Mouse (Mus musculus) adrenal gland, postnatal 14 days (tissue): ENCODE measurements at regions not wholly inside any gene's neighbourhood (a gene's known extent, or its start where the extent isn't known, plus 50 kb on each side); places are given as distances from the start of the nearest gene placed in this dataset.

Experiments
- DNase-seq: peaks from one replicate; pipeline ENCODE4 v3.0.0; 2021; ENCODE audit warnings: mixed read lengths

- no peak for DNase-seq
Measured at GRCm38 (mm10) chr14:105841888-105842287, 54.7 kb downstream of the Spry2 start.

- no peak for DNase-seq
Measured at GRCm38 (mm10) chr14:105837533-105837932, 59.1 kb downstream of the Spry2 start.

GRCm38 (mm10) chr14:105830701-105831100 is 65.9 kb downstream of the Spry2 start:
- no peak for DNase-seq

GRCm38 (mm10) chr14:105830301-105830700 is 66.3 kb downstream of the Spry2 start:
- DNase-seq, result no peak

- no peak for DNase-seq
Measured at GRCm38 (mm10) chr14:105823129-105823528, 73.5 kb downstream of the Spry2 start.

- DNase-seq, result no peak
Measured at GRCm38 (mm10) chr14:105822653-105823052, 74.0 kb downstream of the Spry2 start.

- no peak for DNase-seq
Measured at GRCm38 (mm10) chr14:105819534-105819933, 77.1 kb downstream of the Spry2 start.

- DNase-seq, result no peak
Measured at GRCm38 (mm10) chr14:105818841-105819240, 77.8 kb downstream of the Spry2 start.

GRCm38 (mm10) chr14:105817481-105817880 is 79.1 kb downstream of the Spry2 start:
- no peak for DNase-seq

GRCm38 (mm10) chr14:105815827-105816226 is 80.8 kb downstream of the Spry2 start:
- DNase-seq, result peak; percentile 31

GRCm38 (mm10) chr14:105815281-105815680 is 81.3 kb downstream of the Spry2 start:
- no peak for DNase-seq

- no peak for DNase-seq
Measured at GRCm38 (mm10) chr14:105813661-105814060, 83.0 kb downstream of the Spry2 start.

GRCm38 (mm10) chr14:105813097-105813496 is 83.5 kb downstream of the Spry2 start:
- no peak for DNase-seq

GRCm38 (mm10) chr14:105805762-105806161 is 90.9 kb downstream of the Spry2 start:
- no peak for DNase-seq

GRCm38 (mm10) chr14:105805362-105805761 is 91.3 kb downstream of the Spry2 start:
- no peak for DNase-seq

- DNase-seq, result no peak
Measured at GRCm38 (mm10) chr14:105804761-105805160, 91.9 kb downstream of the Spry2 start.

- no peak for DNase-seq
Measured at GRCm38 (mm10) chr14:105803281-105803680, 93.3 kb downstream of the Spry2 start.

- no peak for DNase-seq
Measured at GRCm38 (mm10) chr14:105802529-105803280, 93.9 kb downstream of the Spry2 start.

GRCm38 (mm10) chr14:105800142-105800925 is 96.3 kb downstream of the Spry2 start:
- no peak for DNase-seq

- DNase-seq, result no peak
Measured at GRCm38 (mm10) chr14:105799401-105799861, 97.2 kb downstream of the Spry2 start.

- no peak for DNase-seq
Measured at GRCm38 (mm10) chr14:105793010-105793702, 103.5 kb downstream of the Spry2 start.

- no peak for DNase-seq
Measured at GRCm38 (mm10) chr14:105790441-105790840, 106.2 kb downstream of the Spry2 start.

GRCm38 (mm10) chr14:105783428-105783827 is 113.2 kb downstream of the Spry2 start:
- no peak for DNase-seq
